Mouse (Mus musculus) lung, embryonic 14.5 days (tissue): ENCODE results near the gene Lysmd3. TPM values are rescaled to one million over a fixed set of nuclear protein-coding genes. Genes with fewer than 3 reads are reported as not detected.

Source experiments
- ATAC-seq: fragments of 200-750 bp; cut with Nextera tagmentation; 2 replicates; pipeline ENCODE4 v1.8.0; 2017; ENCODE audit warnings: mild to moderate bottlenecking, moderate TSS enrichment, moderate library complexity; ENCODE audit not compliant: insufficient read depth
- DNase-seq: peaks from one replicate; pipeline ENCODE4 v3.0.0-alpha.2; 2015
- H3K27ac ChIP-seq: fragments of 300-500 bp; sonication (generic); 2 replicates; pipeline ENCODE4 v1.5.1; 2014; ENCODE audit warnings: low read depth, mild to moderate bottlenecking, moderate library complexity
- H3K27me3 ChIP-seq: fragments of 300-500 bp; sonication (generic); 2 replicates; pipeline ENCODE4 v1.6.1; 2014; ENCODE audit warnings: low read length, control low read depth; ENCODE audit not compliant: insufficient read depth
- H3K36me3 ChIP-seq: fragments of 300-500 bp; sonication (generic); 2 replicates; pipeline ENCODE4 v1.6.1; 2014; ENCODE audit warnings: control low read depth; ENCODE audit not compliant: insufficient read depth
- H3K4me1 ChIP-seq: fragments of 300-500 bp; sonication (generic); 2 replicates; pipeline ENCODE4 v1.6.1; 2014; ENCODE audit warnings: antibody characterized with exemption, control low read depth; ENCODE audit not compliant: insufficient read depth
- H3K4me2 ChIP-seq: fragments of 300-500 bp; sonication (generic); 2 replicates; pipeline ENCODE4 v1.6.1; 2014; ENCODE audit warnings: mild to moderate bottlenecking
- H3K4me3 ChIP-seq: fragments of 300-500 bp; sonication (generic); 2 replicates; pipeline ENCODE4 v1.5.1; 2014; ENCODE audit warnings: low read depth, low read length
- H3K9ac ChIP-seq: fragments of 300-500 bp; sonication (generic); 2 replicates; pipeline ENCODE4 v1.6.1; 2014
- H3K9me3 ChIP-seq: fragments of 300-500 bp; sonication (generic); 2 replicates; pipeline ENCODE4 v1.6.1; 2016; ENCODE audit warnings: low read depth, low read length, control low read depth
- CTCF ChIP-seq: IDR thresholded peaks from 2 replicates; pipeline ENCODE4 v1.5.1; 2016; ENCODE audit warnings: antibody characterized with exemption, low read depth
- WGBS: fragments of 180-500 bp; shearing (Covaris S2); extraction: QIAGEN DNeasy Blood & Tissue Kit; methylation state at CpG from one replicate; pipeline ENCODE4 v1.1.7; 2014; 5-methylcytosine and 5-hydroxymethylcytosine counted together
- polyA plus RNA-seq: library from polyadenylated mRNA; unstranded; fragments of >200 nt; fragmentation: Nextera tagmentation; extraction: Ambion mirVana; gene quantifications from 2 replicates; pipeline ENCODE4 v1.2.1, GENCODE M21; 2014

Gene Lysmd3
- polyA plus RNA-seq, 1 experiment from 2014 or later, result 29.4 TPM

GRCm38 (mm10) chr13:81683107-81683506, 25.6 kb downstream of the Lysmd3 start:
- no peaks in the 10 kb centered on the region for H3K4me1 ChIP-seq
- no peak overlapping the region for H3K4me3 ChIP-seq
- no peak overlapping the region for H3K4me2 ChIP-seq
- TF ChIP-seq CTCF, result no peak
- H3K9me3 ChIP-seq, result no peaks in the 10 kb centered on the region
- WGBS, result 74% methylated on average over 3 of the region's 3 CpGs
- no peak overlapping the region for H3K27ac ChIP-seq
- peaks cover 12% of the 10 kb centered on the region; the same call in 1 of the 2 replicates for H3K36me3 ChIP-seq
- H3K9ac ChIP-seq, result no peak overlapping the region
- no peak for DNase-seq
- ATAC-seq, result no peak
- H3K27me3 ChIP-seq, result no peaks in the 10 kb centered on the region

GRCm38 (mm10) chr13:81684258-81684657, 26.8 kb downstream of the Lysmd3 start:
- Histone ChIP-seq H3K4me1 (no peaks in the 10 kb centered on the region), H3K9me3 (no peaks in the 10 kb centered on the region), H3K36me3 (peaks cover 12% of the 10 kb centered on the region; the same call in 1 of the 2 replicates), H3K9ac (no peak overlapping the region), H3K4me3 (no peak overlapping the region), H3K27me3 (no peaks in the 10 kb centered on the region), H3K27ac (no peak overlapping the region), H3K4me2 (no peak overlapping the region)
- TF ChIP-seq CTCF, result no peak
- ATAC-seq, result no peak
- 71% methylated on average over 5 of the region's 5 CpGs for WGBS
- DNase-seq, result no peak

GRCm38 (mm10) chr13:81684884-81685283, 27.4 kb downstream of the Lysmd3 start:
- no peak for ATAC-seq
- WGBS, result 91% methylated on average over 3 of the region's 3 CpGs
- H3K36me3 ChIP-seq, result peaks cover 16% of the 10 kb centered on the region; the same call in 1 of the 2 replicates

DNA sequence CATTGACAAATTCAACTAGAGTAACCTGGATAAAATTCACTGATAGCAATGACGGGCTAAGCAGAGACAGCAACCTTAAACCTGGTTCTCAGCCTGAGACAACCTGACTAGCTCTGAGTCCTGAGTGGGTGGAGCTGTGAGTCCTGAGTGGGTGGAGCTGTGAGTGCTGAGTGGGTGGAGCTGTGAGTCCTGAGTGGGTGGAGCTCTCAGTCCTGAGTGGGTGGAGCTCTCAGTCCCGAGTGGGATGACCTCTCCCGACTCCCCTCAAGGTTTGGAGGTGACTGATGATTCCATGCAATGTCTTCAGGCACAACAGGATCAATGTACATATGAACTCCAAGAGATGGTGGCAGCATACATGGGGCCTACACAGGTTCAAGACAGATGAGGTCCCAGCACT, 32.1 kb downstream of the Lysmd3 start:
- Histone ChIP-seq H3K9me3 (no peaks in the 10 kb centered on the region), H3K27ac (no peak overlapping the region), H3K4me2 (no peak overlapping the region), H3K4me3 (no peak overlapping the region), H3K9ac (no peak overlapping the region), H3K4me1 (no peaks in the 10 kb centered on the region), H3K36me3 (peaks cover 4% of the 10 kb centered on the region; the same call in 1 of the 2 replicates), H3K27me3 (no peaks in the 10 kb centered on the region)
- ATAC-seq (no peak), DNase-seq (no peak)
- TF ChIP-seq CTCF, result no peak
- 88% methylated on average over 3 of the region's 3 CpGs for WGBS

More at GRCm38 (mm10) chr13:81684884-81685283, 27.4 kb downstream of the Lysmd3 start:
- TF ChIP-seq CTCF, result no peak
- no peak overlapping the region for H3K4me2 ChIP-seq
- H3K9me3 ChIP-seq, result no peaks in the 10 kb centered on the region
- no peaks in the 10 kb centered on the region for H3K4me1 ChIP-seq
- H3K27me3 ChIP-seq, result no peaks in the 10 kb centered on the region
- H3K4me3 ChIP-seq, result no peak overlapping the region
- no peak overlapping the region for H3K9ac ChIP-seq
- DNase-seq, result no peak
- no peak overlapping the region for H3K27ac ChIP-seq

DNA sequence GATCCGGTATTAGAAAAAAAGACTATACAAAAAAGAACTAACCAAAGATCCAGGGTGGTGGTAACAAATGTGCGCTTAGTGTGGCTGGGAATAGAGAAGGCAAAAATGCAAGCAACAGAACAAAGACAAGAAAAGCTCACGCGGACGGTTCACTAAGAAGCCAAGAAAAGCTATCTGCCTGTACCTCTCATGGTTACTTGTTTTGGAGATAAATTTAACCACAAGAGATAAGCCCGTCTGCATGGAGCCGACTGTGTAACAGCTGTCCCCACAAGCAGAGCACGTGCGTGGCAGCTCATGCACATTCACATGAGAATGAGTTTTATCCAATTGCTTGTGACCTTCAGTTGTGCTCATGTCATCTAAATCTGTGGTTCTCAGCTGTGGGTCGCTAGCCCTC, 33.0 kb downstream of the Lysmd3 start:
- H3K27ac ChIP-seq, result no peak overlapping the region
- H3K27me3 ChIP-seq, result no peaks in the 10 kb centered on the region
- H3K36me3 ChIP-seq, result peaks cover 4% of the 10 kb centered on the region; the same call in 1 of the 2 replicates
- no peaks in the 10 kb centered on the region for H3K4me1 ChIP-seq
- H3K9me3 ChIP-seq, result no peaks in the 10 kb centered on the region
- DNase-seq (peak; percentile 8), ATAC-seq (peak; percentile 52; the same call in 1 of the 2 replicates)
- 57% methylated on average over 10 of the region's 10 CpGs for WGBS
- TF ChIP-seq CTCF, result no peak
- no peak overlapping the region for H3K4me2 ChIP-seq
- H3K9ac ChIP-seq, result no peak overlapping the region
- H3K4me3 ChIP-seq, result no peak overlapping the region

DNA sequence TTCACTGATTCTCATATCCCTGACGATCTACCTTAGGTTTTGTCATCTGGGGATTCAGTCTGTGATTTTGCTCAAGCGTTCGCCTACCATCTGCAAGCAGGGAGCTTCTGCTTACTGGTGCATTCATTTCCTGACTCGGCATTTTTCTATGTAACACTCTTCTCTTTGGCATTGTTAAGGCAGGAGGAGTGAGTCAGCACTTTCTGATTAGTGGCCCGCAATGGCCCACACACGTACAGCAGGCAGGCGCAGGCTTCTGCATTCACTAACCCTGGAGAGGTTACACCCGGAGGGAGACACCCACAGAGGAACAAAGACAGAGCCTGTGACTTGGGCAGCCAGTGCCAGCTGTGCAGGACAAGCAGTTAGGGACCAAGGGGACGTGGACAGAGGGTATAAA, 34.1 kb downstream of the Lysmd3 start:
- DNase-seq, result peak; percentile 15

GRCm38 (mm10) chr13:81694446-81694845, 37.0 kb downstream of the Lysmd3 start:
- no peak overlapping the region for H3K4me2 ChIP-seq
- no peaks in the 10 kb centered on the region for H3K9me3 ChIP-seq
- no peak overlapping the region for H3K9ac ChIP-seq
- H3K36me3 ChIP-seq, result peaks cover 4% of the 10 kb centered on the region; the same call in 1 of the 2 replicates
- WGBS, result 92% methylated on average over 12 of the region's 12 CpGs
- no peak overlapping the region for H3K4me3 ChIP-seq
- DNase-seq (no peak), ATAC-seq (no peak)
- no peak for TF ChIP-seq CTCF
- no peak overlapping the region for H3K27ac ChIP-seq
- H3K4me1 ChIP-seq, result no peaks in the 10 kb centered on the region
- no peaks in the 10 kb centered on the region for H3K27me3 ChIP-seq

More for the DNA sequence above, 34.1 kb downstream of the Lysmd3 start:
- no peak; the same call in 1 of the 2 replicates for ATAC-seq
- no peak overlapping the region for H3K4me2 ChIP-seq
- TF ChIP-seq CTCF, result no peak
- WGBS, result 63% methylated on average over 9 of the region's 9 CpGs
- no peak overlapping the region for H3K27ac ChIP-seq
- H3K9me3 ChIP-seq, result no peaks in the 10 kb centered on the region
- H3K9ac ChIP-seq, result no peak overlapping the region
- H3K4me3 ChIP-seq, result no peak overlapping the region
- H3K4me1 ChIP-seq, result no peaks in the 10 kb centered on the region
- H3K36me3 ChIP-seq, result peaks cover 4% of the 10 kb centered on the region; the same call in 1 of the 2 replicates
- H3K27me3 ChIP-seq, result no peaks in the 10 kb centered on the region

DNA sequence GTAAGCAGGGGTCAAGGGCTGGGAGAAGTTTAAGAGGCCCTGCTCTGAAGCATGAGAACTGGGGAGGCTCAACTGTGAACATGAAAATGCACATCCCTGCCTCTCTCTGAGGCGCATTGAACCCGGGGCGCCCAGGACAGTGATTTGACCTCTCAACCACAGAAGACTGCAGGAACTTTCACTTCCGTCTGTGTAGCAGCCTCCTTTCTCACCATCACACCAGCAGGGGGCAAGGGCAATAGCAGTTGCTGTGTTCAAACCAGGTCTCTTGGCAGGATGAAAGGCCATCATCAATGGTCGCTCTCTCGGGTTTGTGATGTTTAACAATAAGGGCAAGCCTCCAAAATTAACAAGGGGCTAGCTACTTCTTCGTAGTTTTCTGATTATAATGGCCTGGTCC, 45.7 kb downstream of the Lysmd3 start:
- H3K9me3 ChIP-seq, result no peaks in the 10 kb centered on the region
- H3K36me3 ChIP-seq, result no peaks in the 10 kb centered on the region
- H3K27ac ChIP-seq, result no peak overlapping the region
- H3K4me1 ChIP-seq, result no peaks in the 10 kb centered on the region
- DNase-seq, result no peak
- H3K4me2 ChIP-seq, result no peak overlapping the region
- no peak for ATAC-seq
- H3K4me3 ChIP-seq, result no peak overlapping the region
- no peak for TF ChIP-seq CTCF
- H3K9ac ChIP-seq, result no peak overlapping the region
- 77% methylated on average over 7 of the region's 7 CpGs for WGBS
- H3K27me3 ChIP-seq, result no peaks in the 10 kb centered on the region
